Mouse (Mus musculus): Measurements from ENCODE around the gene Vmn1r70.

Vmn1r70 gene

DNA sequence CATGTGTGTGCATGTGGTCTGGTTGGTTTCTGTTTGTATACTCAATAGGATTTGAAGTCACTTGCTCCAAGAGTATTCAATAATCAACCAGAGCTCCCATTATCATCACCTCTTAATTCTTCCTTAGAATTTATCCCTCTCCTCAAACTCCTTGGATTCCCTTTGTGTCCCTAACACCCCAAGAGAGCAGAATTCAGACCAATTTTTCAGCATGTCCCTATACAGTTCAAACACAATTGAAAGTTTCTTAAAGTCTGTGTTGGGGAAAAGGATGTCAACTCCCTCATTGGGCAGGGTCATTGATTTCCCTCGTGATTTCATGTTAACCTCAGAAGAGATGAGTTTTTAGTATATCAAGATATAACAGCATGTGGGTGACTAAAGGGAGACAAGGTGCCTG, at the start of gene Vmn1r70:
Gene Vmn1r70, plus strand, starts transcription at position 301 of the 400 bp plus-strand sequence.
- DNase-seq, result no peak

DNA sequence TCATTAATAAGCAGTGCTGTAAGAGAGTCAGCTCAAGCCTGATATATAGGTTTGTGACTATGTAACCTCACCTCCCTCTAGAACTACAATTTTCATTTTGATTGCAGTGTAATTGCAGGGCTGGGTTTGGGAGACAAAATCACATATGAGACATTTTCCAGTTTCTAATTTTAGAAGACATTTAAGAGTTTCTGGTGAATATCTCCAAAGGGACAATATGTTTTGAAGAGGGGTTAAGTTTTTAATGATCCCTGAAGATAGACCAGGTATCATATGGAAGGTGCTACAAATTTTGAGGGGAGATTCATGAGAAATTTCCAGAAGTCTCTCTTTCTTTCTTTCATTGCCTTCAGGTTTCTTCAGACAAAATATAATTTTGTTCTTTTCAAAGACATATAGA, 17.8 kb upstream of the Vmn1r70 start, which contains the start of gene Vmn1r69:
Gene Vmn1r69, minus strand, starts transcription at position 101 of the 400 bp plus-strand sequence.
- no peak for DNase-seq

Data from kidney, adult 8-10 months (tissue).